Mouse (Mus musculus): ENCODE results near the gene Tfeb.

The Tfeb gene

DNA sequence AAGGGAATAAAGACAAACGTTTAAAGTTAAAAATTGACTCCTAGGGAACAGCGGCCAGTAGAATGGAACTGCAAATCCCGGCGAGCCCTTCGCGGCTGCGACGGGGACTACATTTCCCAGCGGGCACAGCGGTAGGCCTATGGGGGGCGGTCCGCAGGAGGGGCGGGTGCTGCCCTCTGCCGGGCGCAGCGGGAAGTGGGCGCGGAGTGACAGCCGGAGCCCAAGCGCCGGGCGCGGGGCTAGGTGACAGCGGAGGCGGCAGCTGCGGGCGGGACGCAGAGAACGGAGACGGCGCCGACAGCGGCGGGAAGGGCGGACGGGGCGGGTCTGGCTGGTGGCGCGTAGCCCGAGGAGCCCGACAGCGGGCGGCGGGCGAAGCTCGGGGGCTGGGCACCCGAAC is at the start of gene Tfeb:
Gene Tfeb, plus strand, starts transcription at position 175 of the 400 bp plus-strand sequence.
- peak; percentile 96 for DNase-seq (ENCODE audit: low spot score)

DNA sequence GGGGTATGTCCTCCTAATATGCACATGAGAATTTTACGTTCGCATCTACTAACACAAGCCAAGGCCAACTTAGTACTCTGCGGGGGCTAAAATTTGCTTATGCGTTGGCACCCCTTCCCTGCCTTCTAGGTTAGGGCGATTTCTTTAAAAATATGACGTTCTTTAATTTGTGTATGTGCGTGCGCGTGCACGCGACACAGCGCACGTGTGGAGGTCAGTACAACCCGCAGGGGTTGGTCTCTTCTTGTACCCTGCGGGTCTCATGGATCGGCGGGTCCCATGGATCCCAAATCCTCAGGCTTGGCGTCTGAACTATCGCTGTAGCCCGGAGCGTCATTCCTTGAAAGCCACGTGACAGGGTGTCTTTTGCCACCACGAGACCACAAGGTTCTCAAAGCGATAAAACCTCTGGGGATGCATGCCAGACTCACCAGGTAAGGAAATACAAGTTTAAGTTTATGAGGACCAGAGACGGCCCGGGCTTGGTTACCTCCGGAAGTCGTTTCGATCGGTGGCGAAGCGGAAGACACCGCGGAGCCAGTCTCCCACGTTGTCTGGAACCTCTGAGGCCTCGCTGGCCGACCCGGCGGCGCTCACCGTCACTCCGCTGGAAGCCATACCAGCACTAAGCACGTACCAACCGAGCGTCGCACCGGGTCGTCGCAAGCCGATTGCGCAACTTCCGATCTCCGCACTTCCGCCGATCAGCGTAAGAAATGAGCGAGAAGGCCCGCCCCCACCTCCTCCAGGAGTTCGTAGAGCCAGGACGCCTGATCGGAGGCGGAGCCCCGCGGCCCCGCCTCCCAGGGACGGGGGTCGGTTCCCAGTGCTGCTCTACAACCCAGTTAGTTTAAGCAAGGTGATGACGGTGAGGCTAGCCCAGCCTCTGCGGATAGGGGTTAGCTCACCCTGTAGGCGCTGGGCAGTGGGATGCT is 49.2 kb upstream of the Tfeb start:
- DNase-seq (ENCODE audit: low spot score), result peak; percentile 99

DNA sequence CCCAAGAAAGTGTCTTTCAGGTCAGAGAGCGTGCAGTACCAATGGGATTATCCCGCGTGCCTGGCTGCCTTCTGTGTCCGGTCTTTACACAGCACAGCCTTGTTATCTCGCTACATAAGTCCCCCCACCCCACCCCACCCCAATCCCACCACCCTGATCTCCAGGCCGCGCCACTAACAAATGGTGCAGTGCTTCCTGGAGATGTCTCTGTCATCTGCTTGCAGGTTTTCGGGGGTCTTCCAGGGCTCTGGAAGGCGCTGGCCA is 48.6 kb upstream of the Tfeb start, which contains the start of gene Tomm6:
Gene Tomm6, minus strand, starts transcription at position 43 of the 264 bp plus-strand sequence.
- DNase-seq (ENCODE audit: low spot score), result no peak

DNA sequence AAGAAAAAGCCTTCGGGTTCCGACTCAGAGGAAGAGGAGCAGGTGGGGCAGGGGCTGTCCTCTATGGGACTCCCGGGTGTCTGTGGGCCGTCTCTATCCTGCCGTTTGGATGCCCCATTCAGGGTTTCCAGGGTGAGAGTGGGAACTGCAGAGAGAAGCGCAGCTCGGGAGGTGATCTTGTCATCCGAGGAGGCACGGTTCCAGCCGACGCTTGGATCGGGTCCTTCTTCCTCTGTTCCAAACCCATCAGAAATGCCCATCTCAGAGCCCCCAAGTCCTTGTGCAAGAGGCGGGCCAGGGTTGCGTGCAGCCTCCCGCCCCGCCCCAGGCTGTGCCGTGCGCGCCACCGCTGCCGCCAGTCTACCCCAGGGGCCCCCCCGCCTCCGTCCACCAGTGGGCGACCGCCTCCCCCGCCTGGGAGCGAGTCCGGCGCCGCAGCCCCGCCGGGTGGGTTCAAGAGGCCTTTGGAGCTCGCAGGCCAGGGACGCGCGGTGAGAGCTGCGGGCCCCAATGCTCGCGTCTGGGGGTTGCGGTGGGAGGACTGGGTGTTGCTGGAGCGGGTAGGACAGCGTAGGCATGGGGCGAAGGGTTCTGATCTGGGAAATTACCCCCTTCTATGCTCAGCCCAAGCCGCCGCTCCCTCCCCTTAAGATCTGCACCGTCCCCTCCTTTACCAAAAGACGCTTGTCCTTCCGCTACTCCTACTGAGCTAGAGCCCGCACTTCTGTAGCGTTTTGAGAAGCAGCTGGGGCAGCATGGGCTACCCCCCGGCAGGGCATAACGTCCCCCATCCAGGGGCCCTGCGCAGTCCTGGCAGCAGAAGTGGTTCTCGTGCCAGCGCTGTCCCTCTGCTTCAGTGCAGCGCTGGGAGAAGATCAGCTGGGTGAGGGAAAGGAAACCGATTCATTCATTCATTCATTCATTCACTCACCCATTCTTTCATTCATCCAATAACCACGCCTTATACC is 47.9 kb upstream of the Tfeb start, which contains the start of gene Frs3:
Gene Frs3, plus strand, starts transcription at position 423 of the 968 bp plus-strand sequence.
- peak; percentile 75 for DNase-seq (ENCODE audit: low spot score)

DNA sequence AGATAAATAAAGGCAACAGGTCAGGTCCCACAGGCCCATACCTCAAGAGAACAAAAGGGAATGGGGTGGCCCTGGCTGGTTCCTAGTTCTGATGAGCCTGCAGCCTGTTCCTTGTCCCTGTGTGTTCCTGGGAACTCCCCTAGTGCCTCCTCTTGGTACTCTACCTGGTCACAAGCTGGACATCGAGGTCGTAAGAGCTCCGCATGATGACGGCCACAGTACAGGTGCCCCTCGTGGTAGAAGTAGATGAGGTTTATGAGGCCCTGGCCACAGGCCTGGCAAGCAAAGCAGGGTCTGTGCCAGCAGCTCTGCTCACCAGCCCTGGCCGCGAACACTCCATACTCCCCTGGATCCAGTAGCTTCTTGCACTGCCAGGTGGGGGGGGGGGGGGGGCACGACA is 46.9 kb upstream of the Tfeb start:
- no peak for DNase-seq (ENCODE audit: low spot score)

DNA sequence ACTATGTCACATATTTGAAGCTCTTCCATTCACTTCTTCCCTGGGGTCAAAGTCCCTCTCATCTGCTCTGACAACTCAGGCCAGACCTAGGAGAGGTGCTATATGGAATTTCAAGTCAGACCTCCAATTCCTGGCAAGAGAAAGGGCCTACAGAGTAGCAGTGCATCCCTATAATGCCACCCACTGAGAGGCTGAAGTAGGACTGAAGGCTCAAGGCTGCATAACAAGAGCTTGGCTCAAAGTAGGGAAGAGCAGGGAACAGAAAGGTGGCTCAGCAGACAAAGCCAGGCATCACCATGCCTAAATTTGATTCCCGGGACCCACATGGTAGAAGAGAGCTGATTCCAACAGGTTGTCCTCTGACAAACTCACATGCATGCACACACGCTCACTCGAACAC is 45.2 kb upstream of the Tfeb start:
- no peak for DNase-seq (ENCODE audit: low spot score)

DNA sequence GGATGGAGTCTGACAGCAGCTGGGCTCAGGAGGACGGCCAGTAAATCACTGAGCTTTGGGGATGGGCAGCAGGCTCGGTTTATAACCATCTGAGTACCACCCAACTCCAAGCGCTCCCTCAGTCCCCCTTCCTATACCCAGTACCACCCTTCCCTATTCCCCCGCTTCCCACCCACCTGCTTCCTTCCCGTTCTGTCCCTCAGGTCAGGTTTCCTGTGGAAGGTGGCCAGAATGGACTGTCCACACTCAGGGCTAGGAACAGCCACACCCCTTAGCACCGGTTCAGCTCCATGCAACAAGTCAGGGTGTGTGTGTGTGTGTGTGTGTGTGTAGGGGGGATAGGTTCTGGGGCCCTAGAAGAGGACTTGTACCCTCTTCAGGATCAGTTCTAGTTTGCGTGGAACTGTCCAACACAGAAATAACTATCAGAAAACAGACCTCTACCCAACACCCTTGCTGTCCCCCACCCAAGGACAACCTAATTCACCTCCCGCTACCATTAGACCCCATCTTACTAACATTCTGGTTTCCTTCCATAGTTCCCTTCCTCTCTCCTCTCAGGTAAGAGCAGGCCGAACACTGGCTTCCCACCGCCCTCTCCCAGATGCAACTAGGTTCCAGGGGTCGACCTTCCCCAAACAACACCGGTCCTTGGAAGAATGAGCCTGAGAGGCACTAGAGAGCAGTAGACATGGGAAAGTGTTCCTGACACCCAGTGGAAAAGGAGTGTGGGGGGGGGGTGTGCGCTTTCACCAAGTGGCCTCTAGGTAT is 43.0 kb upstream of the Tfeb start:
- no peak for DNase-seq (ENCODE audit: low spot score)

DNA sequence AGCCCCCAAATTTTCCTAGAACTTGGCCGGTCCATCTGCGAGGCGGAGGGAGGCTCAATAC is 42.6 kb upstream of the Tfeb start, which contains the start of gene Gm21981:
Gene Gm21981, minus strand, starts transcription at position 14 of the 61 bp plus-strand sequence.
- DNase-seq (ENCODE audit: low spot score), result no peak

DNA sequence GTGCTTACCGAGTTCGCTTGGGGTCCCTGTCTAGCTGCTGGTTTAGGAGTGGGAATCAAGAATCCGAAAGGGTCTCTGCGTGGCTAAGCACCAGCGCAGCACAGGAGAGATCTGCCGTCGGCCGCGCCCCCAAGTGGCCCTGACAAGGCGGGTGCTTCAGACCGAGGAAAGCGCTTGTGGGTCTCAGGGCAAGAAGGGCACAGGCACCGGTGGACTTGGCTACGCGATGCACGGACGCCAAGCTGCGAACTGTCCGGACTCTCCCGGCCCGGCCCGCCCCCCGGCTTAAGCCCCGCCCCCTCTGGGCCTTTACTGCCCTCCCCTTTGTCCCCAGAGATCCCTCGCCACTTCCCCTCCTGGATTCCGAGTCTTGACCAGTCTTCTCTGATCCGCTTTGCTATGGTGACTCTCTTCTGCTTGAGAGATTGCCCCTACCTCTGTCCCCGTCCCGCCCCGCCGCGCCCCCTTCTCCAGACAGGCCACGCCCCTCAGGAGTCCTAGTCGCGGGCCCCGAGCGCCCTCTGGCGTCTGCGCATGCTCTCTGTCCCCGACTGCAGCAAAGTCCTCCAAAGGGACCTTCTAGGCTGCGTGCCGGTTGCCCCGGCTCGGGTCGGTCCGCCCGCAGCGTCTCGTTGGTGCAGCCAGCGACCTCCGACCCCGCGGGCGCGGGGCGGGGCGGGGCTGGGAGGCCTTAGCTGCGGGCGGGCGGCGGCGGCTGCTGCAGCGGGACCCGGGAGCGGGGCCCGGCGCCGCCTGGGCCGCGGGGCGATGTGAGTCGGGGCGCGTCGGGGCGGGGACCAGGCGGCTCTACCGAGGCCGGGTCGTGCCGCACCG is 42.1 kb upstream of the Tfeb start, which contains the start of gene Prickle4:
Gene Prickle4, minus strand, starts transcription at position 234 of the 834 bp plus-strand sequence.
- DNase-seq (ENCODE audit: low spot score), result peak; percentile 98

DNA sequence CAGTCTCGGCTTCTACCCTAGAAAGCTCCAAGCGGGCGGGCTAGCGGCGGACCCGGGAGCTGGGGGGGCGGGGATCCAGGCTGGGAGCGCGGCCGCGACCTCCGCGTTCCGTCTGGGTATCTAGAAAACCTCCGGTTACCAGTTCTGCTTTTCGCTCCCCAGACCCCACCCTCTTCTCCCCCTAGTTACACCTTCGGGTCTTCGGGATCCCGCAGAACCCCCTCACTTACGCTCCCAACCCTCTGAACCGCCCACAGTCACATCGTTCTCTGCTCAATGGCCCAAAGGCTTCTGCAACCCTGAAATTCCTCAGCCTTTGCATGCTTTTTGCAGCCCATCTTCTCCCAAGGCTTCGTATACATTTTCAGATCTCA is 41.5 kb upstream of the Tfeb start:
- DNase-seq (ENCODE audit: low spot score), result no peak

DNA sequence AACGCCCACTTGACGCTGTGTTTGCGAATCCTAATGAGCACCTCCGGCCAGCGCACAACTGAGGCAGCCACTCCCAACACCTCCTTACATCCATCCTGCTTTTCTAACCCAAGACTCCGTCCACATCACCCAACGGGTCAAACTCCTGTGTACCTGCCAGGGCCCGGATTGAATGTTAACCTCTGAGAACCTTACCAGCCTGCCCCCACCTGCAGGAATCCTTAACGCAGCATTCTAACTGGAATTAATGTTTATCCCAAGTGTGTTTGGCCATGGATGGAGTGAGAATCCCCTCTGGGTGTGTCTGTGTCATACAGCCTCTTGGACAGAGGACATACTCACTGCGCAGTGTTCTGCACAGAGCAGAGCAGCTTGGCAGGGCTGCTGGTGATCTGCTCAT is 38.7 kb upstream of the Tfeb start:
- DNase-seq (ENCODE audit: low spot score), result no peak

DNA sequence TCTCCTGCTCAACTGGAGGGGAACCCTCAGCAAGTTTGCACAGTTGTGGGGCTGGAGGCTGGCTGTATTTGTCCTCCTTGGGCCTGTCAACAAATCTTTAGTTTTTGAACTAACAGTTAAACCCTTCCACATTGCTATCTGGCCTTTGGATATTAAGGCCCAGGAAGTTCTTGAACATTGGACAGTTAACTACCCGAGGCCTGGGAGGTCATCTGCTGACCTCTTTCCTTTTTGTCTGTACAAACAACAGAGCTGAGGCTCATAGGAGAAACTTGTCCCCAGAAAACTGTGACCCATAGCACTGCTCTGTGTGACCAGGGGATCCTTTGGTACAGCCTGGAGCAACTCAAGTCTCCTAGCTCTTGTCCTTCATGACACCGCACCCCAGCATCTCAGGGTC is 37.8 kb upstream of the Tfeb start:
- DNase-seq (ENCODE audit: low spot score), result no peak

DNA sequence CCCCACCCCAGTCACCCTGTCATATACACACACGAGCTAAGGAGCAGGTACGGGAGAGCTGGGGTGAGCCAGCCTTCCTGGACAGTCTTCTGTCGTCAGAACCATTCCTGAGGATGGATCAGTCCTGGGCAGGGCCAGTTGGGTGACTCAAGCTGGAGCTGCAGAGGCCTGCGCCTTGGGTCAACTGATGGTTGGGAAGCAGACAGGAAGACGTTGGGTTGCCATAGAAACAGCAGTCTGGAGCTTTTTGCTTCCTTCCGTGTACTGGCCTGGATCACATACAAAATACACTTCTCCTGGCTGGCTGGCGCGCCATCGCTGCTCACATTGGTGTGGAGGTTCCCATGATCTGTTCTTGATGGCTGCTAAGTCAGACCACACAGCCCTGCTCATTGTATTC is 35.0 kb upstream of the Tfeb start:
- no peak for DNase-seq (ENCODE audit: low spot score)

DNA sequence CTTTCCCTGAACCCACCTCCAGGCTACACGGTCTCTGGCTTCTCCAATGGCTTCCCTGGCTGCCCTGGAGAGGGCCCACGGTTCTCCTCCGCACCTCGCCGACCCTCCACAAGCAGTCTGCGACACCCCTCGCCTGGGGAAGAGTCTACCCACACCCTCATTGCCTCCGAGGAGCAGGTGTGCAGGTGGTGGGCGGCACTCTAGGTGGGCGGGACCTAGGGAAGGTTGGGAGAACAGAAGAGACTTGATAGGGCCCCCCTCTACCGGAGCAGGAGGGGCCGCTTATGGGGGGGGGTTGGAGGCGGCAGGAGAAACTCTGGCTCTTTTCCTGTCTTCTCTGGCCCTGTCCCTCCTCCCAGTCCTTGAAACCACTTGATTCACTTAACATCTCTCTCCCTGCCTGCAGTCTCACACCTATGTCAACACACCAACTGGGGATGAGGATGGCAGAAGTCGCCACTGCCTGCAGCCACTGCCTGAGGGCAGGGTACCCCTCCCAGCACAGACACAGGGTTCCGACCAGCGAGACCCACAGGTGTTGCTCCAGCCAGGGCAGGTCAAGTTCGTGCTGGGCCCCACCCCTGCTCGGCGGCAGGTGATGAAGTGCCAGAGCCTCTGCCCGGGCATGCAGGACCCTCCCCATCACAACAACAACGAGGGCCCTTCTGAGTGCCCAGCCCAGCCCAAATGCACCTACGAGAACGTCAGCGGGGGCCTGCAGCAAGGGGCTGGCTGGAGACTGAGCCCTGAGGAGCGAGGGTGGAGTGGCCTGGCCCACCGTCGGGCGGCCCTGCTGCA is 34.1 kb upstream of the Tfeb start:
- DNase-seq (ENCODE audit: low spot score), result no peak

DNA sequence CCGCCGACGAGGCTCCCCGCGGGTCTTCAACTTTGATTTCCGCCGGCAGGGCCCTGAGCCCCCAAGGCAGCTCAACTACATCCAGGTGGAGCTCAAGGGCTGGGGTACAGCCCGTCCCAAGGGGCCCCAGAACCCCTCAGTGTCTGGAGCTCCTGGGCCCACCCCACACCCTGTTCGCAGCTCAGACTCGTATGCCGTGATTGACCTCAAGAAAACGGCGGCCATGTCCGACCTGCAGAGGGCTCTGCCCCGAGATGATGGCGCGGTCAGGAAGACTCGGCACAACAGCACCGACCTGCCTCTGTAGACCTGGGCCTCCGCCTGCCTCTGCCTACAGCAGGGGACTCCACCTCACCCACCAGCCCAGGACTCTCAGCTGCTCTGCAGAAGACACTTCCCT is 33.3 kb upstream of the Tfeb start:
- DNase-seq (ENCODE audit: low spot score), result no peak

DNA sequence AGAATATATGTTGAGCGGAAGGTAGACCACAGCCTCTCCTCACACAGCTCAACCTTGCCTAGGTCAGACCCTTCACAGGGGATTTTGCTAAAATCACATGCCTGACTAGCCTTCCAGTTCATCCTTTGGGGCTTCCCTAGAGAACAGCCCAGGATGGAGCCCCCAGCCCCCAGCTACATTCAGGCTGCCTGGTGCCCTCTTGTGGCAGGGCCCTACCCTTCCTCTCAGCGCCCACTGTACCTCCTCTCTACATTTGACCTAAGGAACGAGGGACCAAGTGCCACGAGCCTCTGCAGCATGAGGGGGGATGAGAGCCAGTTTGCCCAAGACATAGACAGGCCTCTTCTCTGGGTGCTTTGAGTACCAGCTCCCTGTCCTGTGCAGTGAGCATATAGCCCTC is 32.1 kb upstream of the Tfeb start:
- no peak for DNase-seq (ENCODE audit: low spot score)

DNA sequence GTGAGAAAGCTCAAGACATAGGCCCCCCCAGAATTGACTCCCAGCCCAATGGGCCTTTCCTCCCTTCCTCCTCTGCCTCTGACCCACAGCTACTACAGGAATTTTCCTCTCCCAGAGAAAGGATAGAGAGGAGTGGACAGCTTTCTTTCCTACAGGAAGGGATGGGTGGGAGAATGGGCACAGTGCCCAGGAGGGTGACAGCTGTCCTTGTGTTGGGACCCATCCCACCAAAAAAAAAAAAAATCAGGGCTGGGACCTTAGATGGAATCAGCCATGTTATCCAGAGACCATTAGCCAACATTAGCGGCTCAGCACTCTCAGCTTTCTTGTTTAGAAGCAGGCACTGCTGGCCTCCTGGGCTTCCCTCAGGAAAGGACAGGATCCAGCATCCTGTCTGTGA is 30.6 kb upstream of the Tfeb start:
- no peak for DNase-seq (ENCODE audit: low spot score)

DNA sequence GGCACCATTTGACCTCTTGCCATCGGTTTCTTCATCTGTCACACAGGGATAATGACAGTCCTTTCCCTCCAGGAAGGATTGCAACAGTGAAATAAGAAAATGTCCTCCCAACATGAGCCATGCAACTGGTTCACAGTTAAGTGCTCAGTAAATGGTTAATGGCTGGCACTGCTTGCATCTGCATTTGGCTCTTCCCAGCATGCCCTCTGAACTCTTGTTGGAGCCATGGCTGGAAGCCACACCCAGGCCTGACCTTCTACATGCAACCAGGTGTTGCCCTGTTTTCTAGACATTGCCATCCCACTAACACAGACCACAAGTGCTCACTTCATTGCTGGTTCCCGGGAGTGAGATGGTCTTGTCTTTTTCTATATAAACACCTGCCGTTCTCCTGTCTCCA is 28.9 kb upstream of the Tfeb start:
- no peak for DNase-seq (ENCODE audit: low spot score)

DNA sequence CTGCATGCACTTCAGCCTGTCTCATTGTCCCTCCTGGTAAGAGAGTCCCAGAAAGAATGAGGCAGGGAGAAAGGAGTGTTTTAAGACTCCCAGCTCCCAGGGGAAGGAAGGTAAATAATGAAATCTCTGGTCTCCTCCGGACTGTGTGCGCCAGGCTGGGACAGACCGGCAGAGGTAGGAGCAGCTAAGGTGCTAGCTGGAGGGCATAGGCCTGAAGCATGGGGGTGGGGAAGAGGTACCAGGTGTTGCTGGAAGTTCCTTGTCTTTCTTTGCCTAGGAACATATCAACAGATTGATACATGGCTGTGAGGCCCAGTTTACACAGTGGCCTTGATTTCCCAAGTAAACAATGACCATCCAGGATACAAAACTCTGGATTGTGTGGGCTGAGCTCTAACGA is 27.9 kb upstream of the Tfeb start:
- no peak for DNase-seq (ENCODE audit: low spot score)

DNA sequence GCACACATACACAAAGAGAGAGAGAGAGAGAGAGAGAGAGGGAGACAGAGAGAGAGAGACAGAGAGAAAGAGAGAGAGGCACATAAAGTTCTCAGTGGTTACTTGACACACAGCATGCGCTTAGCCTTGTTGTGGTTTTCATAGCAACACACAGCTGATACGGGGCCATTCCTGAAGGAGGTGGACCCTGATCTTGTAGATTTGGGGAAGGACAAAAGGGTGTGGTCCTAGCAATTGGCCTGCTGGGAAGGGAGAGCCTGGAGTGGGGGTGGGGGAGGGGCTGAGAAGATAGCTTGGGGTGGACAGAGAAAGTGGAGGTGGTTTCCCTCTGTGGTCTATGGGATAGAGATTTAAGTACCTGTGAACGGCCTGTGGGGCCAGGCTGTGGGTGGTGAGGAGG is 26.8 kb upstream of the Tfeb start:
- DNase-seq (ENCODE audit: low spot score), result no peak

DNA sequence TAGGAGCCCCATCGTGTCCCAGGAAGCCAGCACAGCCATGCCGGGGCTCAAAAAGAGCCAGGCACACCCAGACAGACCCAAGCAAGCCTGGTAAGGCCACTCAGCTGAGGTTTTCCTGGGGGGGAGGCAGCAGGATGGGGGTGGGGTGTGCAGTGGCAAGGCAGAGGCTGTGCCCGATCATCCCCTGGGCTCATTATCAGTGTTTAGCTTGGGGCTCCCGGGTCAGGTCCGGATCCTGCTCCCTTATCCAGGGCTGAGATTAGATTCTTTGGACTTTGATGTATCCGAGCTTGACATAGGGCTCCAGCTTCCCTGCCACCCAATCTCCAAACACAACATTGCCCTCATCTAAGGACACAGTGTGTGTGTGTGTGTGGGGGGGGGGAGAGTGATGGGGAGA is 24.9 kb upstream of the Tfeb start:
- DNase-seq (ENCODE audit: low spot score), result no peak
